Mouse (Mus musculus): ENCODE data around the gene Ticrr. TPM values are rescaled to one million over a fixed set of nuclear protein-coding genes. Genes with fewer than 3 reads are reported as not detected.

Ticrr gene
- total and polyA plus RNA-seq, 3 experiments, result 0.10 to 0.18 (median 0.17) TPM

DNA sequence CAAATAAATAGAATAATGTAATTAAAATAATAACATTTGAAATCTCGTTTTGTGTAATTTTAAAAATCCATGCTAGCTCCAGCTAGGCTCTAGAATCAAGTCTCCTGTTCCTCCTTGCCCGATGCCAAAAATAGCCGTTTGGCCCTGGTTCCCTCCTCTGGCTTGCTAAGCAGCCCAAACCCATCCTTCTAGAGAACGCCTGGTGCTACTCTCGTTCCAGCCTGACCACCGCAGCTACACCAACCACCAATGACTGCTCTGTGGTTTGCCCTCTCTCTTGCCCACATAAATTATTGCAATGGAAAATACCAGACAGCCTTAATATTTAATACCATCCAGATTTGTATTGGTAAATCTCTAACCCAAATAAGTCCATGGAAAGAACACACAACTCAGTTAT lies 87.7 kb downstream of the Ticrr start:
- DNase-seq, result no peak

Other genes starting within 250 kb of the Ticrr start
- 10 to 100 TPM; 65.7 to 69.3 TPM for gene Polg, start 193.8 kb upstream of the Ticrr start, total RNA-seq (2021)
- 49.3 and 50.1 TPM in 2 replicates for gene Polg, start 193.8 kb upstream of the Ticrr start, polyA plus RNA-seq (2012; rRNA removed)
- 10 to 100 TPM; 25.7 to 44.4 TPM for gene Rhcg, start 42.5 kb upstream of the Ticrr start, total RNA-seq (2021)
- gene Rhcg, start 42.5 kb upstream of the Ticrr start, polyA plus RNA-seq (2012; rRNA removed), result 0.67 and 10.0 TPM in 2 replicates
- gene Kif7, start 55.5 kb downstream of the Ticrr start, total RNA-seq (2021), result 1 to 10 TPM; 1.8 to 4.2 TPM
- 2.9 and 4.7 TPM in 2 replicates for gene Kif7, start 55.5 kb downstream of the Ticrr start, polyA plus RNA-seq (2012; rRNA removed)
- 100 to 1,000 TPM; 564 to 869 TPM for gene Plin1, start 72.7 kb downstream of the Ticrr start, total RNA-seq (2021)
- 554 and 930 TPM in 2 replicates for gene Plin1, start 72.7 kb downstream of the Ticrr start, polyA plus RNA-seq (2012; rRNA removed)
- gene Pex11a, start 82.9 kb downstream of the Ticrr start, total RNA-seq (2021), result 10 to 100 TPM; 53.4 to 53.7 TPM
- gene Pex11a, start 82.9 kb downstream of the Ticrr start, polyA plus RNA-seq (2012; rRNA removed), result 34.9 and 39.7 TPM in 2 replicates
- 1 to 10 TPM; 1.5 to 1.6 TPM for gene Wdr93, start 83.0 kb downstream of the Ticrr start, total RNA-seq (2021)
- 1.5 and 1.8 TPM in 2 replicates for gene Wdr93, start 83.0 kb downstream of the Ticrr start, polyA plus RNA-seq (2012; rRNA removed)
- not detected for gene Mesp1, start 133.6 kb downstream of the Ticrr start, total RNA-seq (2021)
- gene Mesp1, start 133.6 kb downstream of the Ticrr start, polyA plus RNA-seq (2012; rRNA removed), result 0.48 TPM in 1 of 2 replicates, not detected in the other
- under 1 TPM; 0.43 to 0.93 TPM for gene Mesp2, start 150.5 kb downstream of the Ticrr start, total RNA-seq (2021)
- 0.88 and 0.95 TPM in 2 replicates for gene Mesp2, start 150.5 kb downstream of the Ticrr start, polyA plus RNA-seq (2012; rRNA removed)
- 10 to 100 TPM in 1 of 2 experiments, 1 to 10 TPM in 1; 8.9 to 12.0 TPM for gene Anpep, start 200.9 kb downstream of the Ticrr start, total RNA-seq (2021)
- gene Anpep, start 200.9 kb downstream of the Ticrr start, polyA plus RNA-seq (2012; rRNA removed), result 9.7 and 9.8 TPM in 2 replicates

Measured in adrenal gland, adult 2 months (tissue).